Mouse (Mus musculus) CH12.LX (cell line): ENCODE measurements at regions not wholly inside any gene's neighbourhood (a gene's known extent, or its start where the extent isn't known, plus 50 kb on each side); places are given as distances from the start of the nearest gene placed in this dataset.

Experiments
- DNase-seq: peaks from one replicate; pipeline ENCODE4 v3.0.0-alpha.2; 2013; ENCODE audit errors: extremely low read depth
- H3K27ac ChIP-seq: 2 replicates; pipeline ENCODE4 v1.5.1; 2012; ENCODE audit warnings: low read depth, mild to moderate bottlenecking, control low read depth, moderate library complexity; ENCODE audit not compliant: insufficient read depth
- H3K27me3 ChIP-seq: replicated peaks from 2 replicates; pipeline ENCODE3; 2012; ENCODE audit warnings: inconsistent platforms
- H3K36me3 ChIP-seq, 2 experiments: replicated peaks in 1 of 2; 2 replicates each; pipeline versions ENCODE3 to v1.6.1; 2012; ENCODE audit warnings: inconsistent platforms in 1 of 2, low read length in 1 of 2, mild to moderate bottlenecking in 1 of 2, mixed read lengths in 1 of 2, moderate library complexity in 1 of 2; ENCODE audit not compliant: control insufficient read depth in 1 of 2, insufficient read depth in 1 of 2
- H3K4me1 ChIP-seq, 2 experiments: 2 replicates each; pipeline ENCODE4 v1.6.1; 2012; ENCODE audit warnings: inconsistent platforms in 1 of 2, moderate library complexity in 1 of 2; ENCODE audit not compliant: insufficient read depth in 2 of 2, control insufficient read depth in 1 of 2
- H3K4me2 ChIP-seq: 2 replicates; pipeline ENCODE4 v1.6.1; 2012; ENCODE audit warnings: low read depth, mild to moderate bottlenecking, control low read depth; ENCODE audit not compliant: poor library complexity, insufficient read depth, severe bottlenecking
- H3K4me3 ChIP-seq, 3 experiments: fragments of 150-350 bp in 1 of 3; sonication (generic) in 1 of 3; replicated peaks in 1 of 3; 2 replicates each; pipeline versions ENCODE3 to v1.5.1; 2011 to 2012; ENCODE audit warnings: low read depth in 2 of 3, low read length in 2 of 3, mild to moderate bottlenecking in 2 of 3, moderate library complexity in 2 of 3, control low read depth in 1 of 3, improper control_type of control experiment in 1 of 3, inconsistent platforms in 1 of 3, mixed read lengths in 1 of 3; ENCODE audit not compliant: poor library complexity in 1 of 3
- H3K79me2 ChIP-seq: replicated peaks from 2 replicates; pipeline ENCODE4 v1.6.1; 2012; ENCODE audit warnings: mild to moderate bottlenecking, moderate library complexity; ENCODE audit not compliant: control insufficient read depth, poor library complexity, insufficient read depth, severe bottlenecking; ENCODE audit errors: extremely low read depth
- H3K9ac ChIP-seq: 2 replicates; pipeline ENCODE4 v1.6.1; 2012; ENCODE audit warnings: low read depth, mild to moderate bottlenecking, control low read depth, moderate library complexity; ENCODE audit not compliant: insufficient read depth
- H3K9me3 ChIP-seq: replicated peaks from 2 replicates; pipeline ENCODE3; 2012; ENCODE audit warnings: low read length, inconsistent platforms, mixed read lengths
- BHLHE40 ChIP-seq: IDR thresholded peaks from 2 replicates; pipeline ENCODE4 v1.6.1; 2011; ENCODE audit warnings: mild to moderate bottlenecking, low read depth, low read length, improper control_type of control experiment
- CHD1 ChIP-seq: IDR thresholded peaks from 2 replicates; pipeline ENCODE4 v1.6.1; 2012; ENCODE audit warnings: low read depth, low read length, improper control_type of control experiment, inconsistent platforms
- EP300 ChIP-seq: IDR thresholded peaks from 2 replicates; pipeline ENCODE4 v1.6.1; 2011; ENCODE audit warnings: low read length, improper control_type of control experiment
- ETS1 ChIP-seq: conservative IDR thresholded peaks from 2 replicates; pipeline ENCODE4 v1.6.1; 2012; ENCODE audit warnings: low read depth, mild to moderate bottlenecking, inconsistent platforms, low read length, improper control_type of control experiment, moderate library complexity
- GABPA ChIP-seq: IDR thresholded peaks from 2 replicates; pipeline ENCODE4 v1.6.1; 2012; ENCODE audit warnings: low read depth, low read length, improper control_type of control experiment, inconsistent platforms; ENCODE audit not compliant: insufficient replicate concordance
- HCFC1 ChIP-seq: IDR thresholded peaks from 2 replicates; pipeline ENCODE4 v1.6.1; 2012; ENCODE audit warnings: low read depth, mild to moderate bottlenecking, inconsistent platforms, low read length, improper control_type of control experiment
- JUND ChIP-seq: conservative IDR thresholded peaks from 2 replicates; pipeline ENCODE4 v1.6.1; 2011; ENCODE audit warnings: low read depth, low read length, improper control_type of control experiment
- KAT2A ChIP-seq: IDR thresholded peaks from 2 replicates; pipeline ENCODE4 v1.6.1; 2012; ENCODE audit warnings: low read length, improper control_type of control experiment, inconsistent platforms; ENCODE audit not compliant: insufficient replicate concordance
- MAZ ChIP-seq: IDR thresholded peaks from 2 replicates; pipeline ENCODE4 v1.6.1; 2012; ENCODE audit warnings: low read depth, mild to moderate bottlenecking, inconsistent platforms, low read length, improper control_type of control experiment, moderate library complexity
- MEF2A ChIP-seq: IDR thresholded peaks from 2 replicates; pipeline ENCODE4 v1.6.1; 2014; ENCODE audit warnings: low read depth, mild to moderate bottlenecking, inconsistent platforms, low read length, improper control_type of control experiment, borderline replicate concordance
- PAX5 ChIP-seq: IDR thresholded peaks from 2 replicates; pipeline ENCODE4 v1.6.1; 2012; ENCODE audit warnings: low read length, inconsistent platforms, mixed read lengths
- RAD21 ChIP-seq: IDR thresholded peaks from 2 replicates; pipeline ENCODE4 v1.6.1; 2011; ENCODE audit warnings: low read depth, mild to moderate bottlenecking, low read length, improper control_type of control experiment, moderate library complexity
- RCOR1 ChIP-seq: conservative IDR thresholded peaks from 2 replicates; pipeline ENCODE4 v1.6.1; 2012; ENCODE audit warnings: low read depth, mild to moderate bottlenecking, inconsistent platforms, low read length, improper control_type of control experiment
- SIN3A ChIP-seq: IDR thresholded peaks from 2 replicates; pipeline ENCODE4 v1.6.1; 2012; ENCODE audit warnings: low read length, improper control_type of control experiment, inconsistent platforms
- UBTF ChIP-seq: IDR thresholded peaks from 2 replicates; pipeline ENCODE4 v1.6.1; 2012; ENCODE audit warnings: low read depth, mild to moderate bottlenecking, inconsistent platforms, low read length, improper control_type of control experiment, moderate library complexity
- ZKSCAN1 ChIP-seq: IDR thresholded peaks from 2 replicates; pipeline ENCODE4 v1.6.1; 2012; ENCODE audit warnings: low read depth, inconsistent platforms, low read length, improper control_type of control experiment, borderline replicate concordance
- ZNF384 ChIP-seq: IDR thresholded peaks from 2 replicates; pipeline ENCODE4 v1.6.1; 2012; ENCODE audit warnings: low read depth, low read length, improper control_type of control experiment, inconsistent platforms
- dilution Hi-C: fragments of 300-500 bp; cut with MboI; formaldehyde crosslinking; loops from 2 replicates; pipeline ENCODE4 v1.14.3; 2020; ENCODE audit warnings: low sequenced_read_pairs; ENCODE audit not compliant: extremely low pct_unique_long_range_greater_than_20kb, extremely low pct_ligation_motif_present
- in situ Hi-C: fragments of 300-500 bp; cut with MboI; formaldehyde crosslinking; loops from 3 replicates; pipeline ENCODE4 v1.14.3; 2019; ENCODE audit warnings: low sequenced_read_pairs, low pct_ligation_motif_present, low pct_unique_long_range_greater_than_20kb, mixed read lengths

GRCm38 (mm10) chr9:115361191-115361590 is 51.0 kb upstream of the Stt3b start:
- H3K9me3 ChIP-seq: peaks cover 14% of the 10 kb centered on the region
- peak; percentile 18 for DNase-seq
- dilution Hi-C loops: no loop called here
- H3K4me1 ChIP-seq: peaks cover 2 to 36% of the 10 kb centered on the region in 2 experiments; a peak in 3 of 4 replicates
- no peak overlapping the region for H3K4me3 ChIP-seq
- H3K27me3 ChIP-seq: no peaks in the 10 kb centered on the region
- no peaks in the 10 kb centered on the region for H3K36me3 ChIP-seq
- in situ Hi-C loops: loop anchor here (5.0 kb wide), 1 partner anchor 41 kb away; no protein-coding TSS in a partner anchor
- H3K9ac ChIP-seq: no peak overlapping the region
- no peak overlapping the region for H3K4me2 ChIP-seq
- no peak overlapping the region for H3K27ac ChIP-seq
- TF ChIP-seq UBTF (no peak), KAT2A (no peak), MEF2A (no peak), MAZ (no peak), CHD1 (no peak), RCOR1 (no peak), HCFC1 (no peak), JUND (no peak), RAD21 (no peak)
- H3K79me2 ChIP-seq: no peaks in the 10 kb centered on the region

- TF ChIP-seq ZNF384: no peak
- TF ChIP-seq ZKSCAN1: no peak
- no peak for TF ChIP-seq ETS1
- no peak for TF ChIP-seq MAZ
- TF ChIP-seq SIN3A: no peak
- no peak for TF ChIP-seq BHLHE40
- no peak for TF ChIP-seq EP300
- TF ChIP-seq GABPA: no peak
- no peak for TF ChIP-seq PAX5
- TF ChIP-seq, all 38 proteins: peak for 0
- Histone ChIP-seq H3K36me3 (no peaks in the 10 kb centered on the region), H3K4me1 (peaks cover 2 to 31% of the 10 kb centered on the region in 2 experiments; a peak in 3 of 4 replicates), H3K9ac (no peak overlapping the region), H3K4me3 (no peak overlapping the region), H3K4me2 (no peak overlapping the region), H3K27ac (no peak overlapping the region), H3K79me2 (no peaks in the 10 kb centered on the region), H3K27me3 (no peaks in the 10 kb centered on the region), H3K9me3 (peaks cover 14% of the 10 kb centered on the region)
- dilution Hi-C loops: no loop called here
- no peak for DNase-seq
- in situ Hi-C loops: loop anchor here (5.0 kb wide), 1 partner anchor 40 kb away; no protein-coding TSS in a partner anchor
These were observed 51.7 kb upstream of the Stt3b start for GRCm38 (mm10) chr9:115361881-115362280.
